Mouse (Mus musculus): ENCODE measurements around the gene Elf2. TPM values are rescaled to one million over a fixed set of nuclear protein-coding genes. Genes with fewer than 3 reads are reported as not detected.
"Not testable (repeated sequence)": the region's sequence is repeated elsewhere in the genome, so short reads cannot be mapped to it uniquely, and the experiment has no call there.

Gene Elf2
- polyA plus RNA-seq, 1 experiment = 54.0 TPM

DNA sequence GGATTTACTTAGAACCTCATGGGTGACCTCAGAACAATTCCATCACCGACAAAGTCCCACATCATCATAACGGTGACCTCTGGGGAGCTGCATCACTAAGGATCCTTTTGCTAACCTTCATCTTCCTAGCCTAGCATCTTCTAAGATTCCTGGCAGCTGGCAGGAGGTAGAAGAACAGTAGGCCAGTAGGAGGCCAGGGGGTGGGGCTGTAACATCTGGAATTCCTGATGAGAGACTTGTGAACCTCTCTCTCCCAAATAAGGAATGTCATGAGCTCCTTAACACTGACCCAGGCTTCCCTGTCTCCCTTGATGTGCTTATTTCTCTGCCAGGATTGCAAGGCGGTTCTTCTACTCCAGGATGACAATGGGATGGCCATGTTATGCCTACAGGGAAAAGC lies 10.3 kb upstream of the Elf2 start:
- TF ChIP-seq POLR2A (IDR thresholded peaks at IDR 0.05; ENCODE audit: borderline replicate concordance, low read depth, low read length) = no peak
- TF ChIP-seq CTCF (IDR thresholded peaks at IDR 0.05; ENCODE audit: low read depth, low read length) = no peak
- no peak overlapping the region for H3K4me3 ChIP-seq (ENCODE audit: insufficient read depth, low read length)
- H3K4me1 ChIP-seq (ENCODE audit: control insufficient read depth, insufficient read depth, low read length) = peaks cover 6% of the 10 kb centered on the region
- no peak overlapping the region for H3K27ac ChIP-seq (ENCODE audit: insufficient read depth, low read depth, low read length)

DNA sequence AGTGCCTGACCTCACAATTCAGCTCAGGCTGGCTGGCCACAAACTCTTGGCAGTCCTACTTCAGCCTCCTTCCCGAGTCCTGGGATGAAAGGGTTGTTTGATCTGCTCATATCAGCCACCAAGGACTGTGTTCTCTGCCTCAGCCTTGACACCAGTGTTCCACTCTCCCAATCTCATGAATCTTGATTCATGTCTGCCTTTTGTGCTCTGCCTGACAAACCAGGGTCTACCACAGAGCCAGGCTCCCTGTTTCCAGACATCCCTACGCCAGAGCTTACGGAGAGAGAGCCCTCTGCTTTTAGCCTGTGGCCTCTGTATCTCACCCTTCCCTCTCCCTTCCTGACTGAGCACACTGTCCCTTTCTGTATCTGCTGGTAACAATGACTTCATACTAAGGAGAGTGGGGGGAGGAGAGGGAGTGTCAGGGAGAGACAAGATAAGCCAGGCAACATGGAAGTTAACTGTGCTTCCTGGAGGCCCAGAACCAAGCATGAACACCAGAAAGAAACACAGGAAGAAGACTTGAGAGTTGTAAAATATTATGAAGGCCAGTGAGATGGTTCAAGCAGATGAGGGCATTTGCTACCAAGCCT lies 8.3 kb upstream of the Elf2 start:
- Histone ChIP-seq H3K4me3 (ENCODE audit: insufficient read depth, low read length) (no peak overlapping the region), H3K4me1 (ENCODE audit: control insufficient read depth, insufficient read depth, low read length) (peaks cover 7% of the 10 kb centered on the region), H3K27ac (ENCODE audit: insufficient read depth, low read depth, low read length) (no peak overlapping the region)
- TF ChIP-seq POLR2A (IDR thresholded peaks at IDR 0.05; ENCODE audit: borderline replicate concordance, low read depth, low read length) (no peak), CTCF (IDR thresholded peaks at IDR 0.05; ENCODE audit: low read depth, low read length) (no peak)

DNA sequence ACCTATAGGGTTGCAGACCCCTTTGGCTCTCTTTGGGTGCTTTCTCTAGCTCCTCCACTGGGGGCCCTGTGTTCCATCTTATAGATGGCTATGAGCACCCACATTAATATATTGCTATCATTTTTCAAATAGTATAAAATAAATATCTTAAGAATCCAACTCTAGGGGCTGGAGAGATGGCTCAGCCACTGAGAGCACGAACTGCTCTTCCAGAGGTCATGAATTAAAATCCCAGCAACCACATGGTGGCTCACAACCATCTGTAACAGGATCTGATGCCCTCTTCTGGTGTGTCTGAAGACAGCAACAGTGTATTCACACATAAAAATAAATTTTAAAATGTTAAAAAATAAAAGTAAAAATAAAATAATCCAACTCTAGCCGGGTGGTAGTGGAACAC lies 4.6 kb upstream of the Elf2 start:
- not testable (repeated sequence) for H3K4me3 ChIP-seq (ENCODE audit: insufficient read depth, low read length); H3K27ac ChIP-seq (ENCODE audit: insufficient read depth, low read depth, low read length)
- H3K4me1 ChIP-seq (ENCODE audit: control insufficient read depth, insufficient read depth, low read length) = peaks cover 10% of the 10 kb centered on the region

DNA sequence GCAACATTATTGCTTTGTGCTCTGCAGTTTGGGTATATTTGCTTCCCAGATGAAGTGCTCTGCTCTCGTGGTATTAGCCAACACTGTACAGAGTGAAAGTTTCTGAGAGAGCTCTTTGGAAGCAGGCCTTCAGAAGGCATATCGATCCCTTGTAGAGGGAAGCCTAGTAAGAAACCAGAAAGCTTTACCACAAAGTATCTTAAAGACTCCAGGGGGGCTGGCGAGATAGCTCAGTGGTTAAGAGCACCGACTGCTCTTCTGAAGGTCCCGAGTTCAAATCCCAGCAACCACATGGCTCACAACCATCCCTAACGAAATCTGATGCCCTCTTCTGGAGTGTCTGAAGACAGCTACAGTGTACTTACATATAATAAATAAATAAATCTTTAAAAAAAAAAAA lies 3.7 kb upstream of the Elf2 start:
- not testable (repeated sequence) for H3K27ac ChIP-seq (ENCODE audit: insufficient read depth, low read depth, low read length); H3K4me3 ChIP-seq (ENCODE audit: insufficient read depth, low read length)
- peaks cover 10% of the 10 kb centered on the region for H3K4me1 ChIP-seq (ENCODE audit: control insufficient read depth, insufficient read depth, low read length)

DNA sequence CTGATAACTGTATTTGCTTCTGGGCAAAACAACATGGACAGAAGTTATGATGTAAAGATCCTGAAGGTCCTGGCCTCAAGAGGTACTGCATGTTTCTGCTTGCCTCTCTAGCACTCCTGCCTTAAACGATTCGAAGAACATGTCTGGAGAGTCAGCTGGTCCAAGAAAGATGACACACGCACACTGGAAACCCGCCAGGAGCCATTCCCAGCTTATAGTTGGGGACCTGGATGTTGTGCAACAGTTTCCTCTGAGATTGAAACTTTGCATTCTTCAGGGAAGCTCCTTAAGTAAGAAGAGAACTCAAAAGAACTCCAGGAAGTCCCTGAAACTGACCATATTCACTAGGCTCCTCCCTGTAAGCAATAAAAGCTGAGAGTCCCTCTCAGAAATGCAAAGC lies 2.8 kb upstream of the Elf2 start:
- Histone ChIP-seq H3K4me1 (ENCODE audit: control insufficient read depth, insufficient read depth, low read length) (peaks cover 6% of the 10 kb centered on the region; the same call in 1 of the 2 replicates), H3K27ac (ENCODE audit: insufficient read depth, low read depth, low read length) (no peak overlapping the region), H3K4me3 (ENCODE audit: insufficient read depth, low read length) (no peak overlapping the region)
- TF ChIP-seq CTCF (IDR thresholded peaks at IDR 0.05; ENCODE audit: low read depth, low read length) (no peak), POLR2A (IDR thresholded peaks at IDR 0.05; ENCODE audit: borderline replicate concordance, low read depth, low read length) (no peak)

DNA sequence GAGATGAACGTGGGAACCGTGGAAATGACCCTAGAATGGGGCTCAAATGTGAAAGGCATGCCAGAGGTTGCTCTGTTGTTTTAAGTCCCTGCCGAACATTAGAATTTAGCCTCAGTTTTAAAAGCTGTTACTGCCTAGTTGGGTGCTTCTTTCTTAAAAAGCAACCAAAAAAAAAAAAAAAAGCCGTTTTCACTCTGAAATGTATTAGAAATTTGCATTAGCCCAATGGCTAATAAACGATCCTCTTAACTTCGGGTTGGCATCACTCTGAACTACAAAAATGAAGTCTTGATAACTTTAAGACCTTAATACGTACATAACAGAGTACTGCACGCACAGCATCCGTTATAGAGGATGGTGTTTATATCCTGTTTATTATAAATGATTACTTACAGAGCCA lies 1.7 kb upstream of the Elf2 start:
- TF ChIP-seq POLR2A (IDR thresholded peaks at IDR 0.05; ENCODE audit: borderline replicate concordance, low read depth, low read length) (no peak), CTCF (IDR thresholded peaks at IDR 0.05; ENCODE audit: low read depth, low read length) (no peak)
- Histone ChIP-seq H3K4me3 (ENCODE audit: insufficient read depth, low read length) (peak overlapping the region; percentile 95), H3K4me1 (ENCODE audit: control insufficient read depth, insufficient read depth, low read length) (peaks cover 11% of the 10 kb centered on the region), H3K27ac (ENCODE audit: insufficient read depth, low read depth, low read length) (peak overlapping the region; percentile 94)

DNA sequence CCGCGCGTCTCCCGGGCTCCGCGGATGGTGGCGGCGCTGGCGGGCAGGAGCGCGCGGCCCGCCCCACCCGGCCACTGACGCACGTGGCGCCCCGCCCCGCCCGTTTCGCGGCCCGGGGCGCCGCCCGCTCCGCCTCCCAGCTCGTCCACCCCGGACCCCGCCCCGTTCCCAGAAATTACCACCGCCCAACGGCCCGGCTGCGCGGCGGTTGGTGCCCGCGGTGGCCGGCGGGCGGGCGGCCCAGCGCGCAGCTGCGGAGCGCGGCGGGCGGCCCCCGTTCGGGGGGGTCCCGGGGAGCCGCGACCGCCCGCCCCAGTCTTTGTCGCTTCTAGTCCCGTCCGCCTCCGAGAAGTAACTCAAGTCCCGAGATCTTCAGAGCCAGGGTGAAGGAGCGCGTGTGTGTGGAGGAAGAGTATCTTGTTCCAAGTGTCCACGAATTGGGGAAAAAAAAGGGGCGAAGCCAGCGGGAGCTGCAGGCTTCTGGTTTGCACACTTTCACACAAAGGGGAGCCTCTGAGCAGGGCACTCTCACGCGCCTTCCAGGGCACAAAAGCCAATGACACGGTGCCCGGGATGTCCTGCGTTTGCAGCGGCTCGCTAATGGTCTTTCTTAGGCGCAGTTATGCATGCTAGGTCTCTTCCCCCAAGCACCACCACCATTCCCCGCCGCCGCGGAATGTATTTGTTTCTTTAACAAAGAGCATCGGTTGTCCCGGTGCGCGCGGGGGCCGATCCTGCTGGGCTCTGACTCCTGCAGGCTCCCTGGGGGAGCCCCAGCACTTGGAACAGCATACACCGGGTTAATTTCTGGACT lies 1.0 kb upstream of the Elf2 start:
- peak overlapping the region; percentile 94 for H3K27ac ChIP-seq (ENCODE audit: insufficient read depth, low read depth, low read length)
- peaks cover 14% of the 10 kb centered on the region for H3K4me1 ChIP-seq (ENCODE audit: control insufficient read depth, insufficient read depth, low read length)
- TF ChIP-seq CTCF (IDR thresholded peaks at IDR 0.05; ENCODE audit: low read depth, low read length) (no peak), POLR2A (IDR thresholded peaks at IDR 0.05; ENCODE audit: borderline replicate concordance, low read depth, low read length) (no peak)
- H3K4me3 ChIP-seq (ENCODE audit: insufficient read depth, low read length) = peak overlapping the region; percentile 95

DNA sequence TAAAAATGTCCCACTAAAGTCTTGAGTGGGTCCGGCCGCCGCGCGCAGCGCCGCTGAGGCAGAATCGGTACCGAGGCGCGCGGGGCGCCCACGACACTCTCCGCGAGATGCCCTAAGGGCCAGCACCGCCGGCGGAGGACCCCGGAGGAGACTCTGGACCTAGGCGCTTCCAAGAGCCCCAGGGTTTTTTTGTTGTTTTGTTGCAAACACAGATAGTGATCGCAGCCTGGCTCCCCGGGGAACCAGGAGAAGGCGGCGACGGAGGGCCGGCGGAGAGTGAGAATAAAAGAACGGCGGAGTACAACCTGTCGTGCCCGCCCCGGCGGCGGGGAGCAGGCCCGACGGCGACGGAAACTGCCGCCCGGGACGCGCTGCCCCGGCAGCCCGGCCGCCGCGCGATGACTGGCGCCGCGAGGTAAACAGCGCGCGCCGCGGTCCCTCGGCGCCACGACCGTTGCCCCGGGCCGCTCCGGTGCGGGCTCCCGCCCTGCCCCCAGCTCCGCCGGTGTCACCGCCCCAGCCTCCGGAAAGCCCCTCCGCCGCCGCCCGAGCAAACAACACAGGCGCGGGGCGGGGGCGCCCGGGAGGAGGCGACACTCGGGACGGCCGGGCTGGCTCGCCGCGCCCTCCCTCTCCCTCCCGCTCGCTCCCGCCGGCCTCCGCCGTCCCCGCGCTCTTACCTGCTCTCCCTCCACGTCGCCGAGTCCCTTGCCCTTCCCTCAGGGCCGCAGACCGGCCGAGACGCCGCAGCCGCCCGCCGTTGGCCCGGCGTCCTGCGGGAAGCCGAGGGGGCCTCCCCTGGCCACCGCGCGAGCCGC lies 520 bp downstream of the Elf2 start:
- TF ChIP-seq CTCF (IDR thresholded peaks at IDR 0.05; ENCODE audit: low read depth, low read length) = no peak
- no peak for TF ChIP-seq POLR2A (IDR thresholded peaks at IDR 0.05; ENCODE audit: borderline replicate concordance, low read depth, low read length)
- Histone ChIP-seq H3K4me3 (ENCODE audit: insufficient read depth, low read length) (peak overlapping the region; percentile 87), H3K4me1 (ENCODE audit: control insufficient read depth, insufficient read depth, low read length) (peaks cover 21% of the 10 kb centered on the region), H3K27ac (ENCODE audit: insufficient read depth, low read depth, low read length) (peak overlapping the region; percentile 97)

DNA sequence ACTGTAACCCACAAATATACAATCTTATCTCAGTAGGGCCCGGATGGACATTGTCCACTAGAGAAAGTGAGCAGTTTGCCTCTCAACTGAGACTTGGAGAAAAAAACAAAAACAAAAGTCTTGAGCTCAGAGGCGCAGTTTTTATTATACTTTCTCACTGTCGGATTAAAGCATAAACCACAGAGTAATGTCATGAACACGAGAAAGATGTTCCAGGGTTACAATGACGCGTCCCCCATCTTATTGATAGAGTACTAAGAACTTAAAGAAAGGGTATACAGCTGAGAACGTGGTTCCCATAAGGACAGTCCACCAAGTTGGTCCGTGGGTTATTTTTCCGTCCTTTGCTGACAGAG lies 1.1 kb downstream of the Elf2 start:
- no peak for TF ChIP-seq CTCF (IDR thresholded peaks at IDR 0.05; ENCODE audit: low read depth, low read length)
- no peak for TF ChIP-seq POLR2A (IDR thresholded peaks at IDR 0.05; ENCODE audit: borderline replicate concordance, low read depth, low read length)
- H3K4me1 ChIP-seq (ENCODE audit: control insufficient read depth, insufficient read depth, low read length) = peaks cover 25% of the 10 kb centered on the region
- peak overlapping the region; percentile 87 for H3K4me3 ChIP-seq (ENCODE audit: insufficient read depth, low read length)
- H3K27ac ChIP-seq (ENCODE audit: insufficient read depth, low read depth, low read length) = peak overlapping the region; percentile 97

DNA sequence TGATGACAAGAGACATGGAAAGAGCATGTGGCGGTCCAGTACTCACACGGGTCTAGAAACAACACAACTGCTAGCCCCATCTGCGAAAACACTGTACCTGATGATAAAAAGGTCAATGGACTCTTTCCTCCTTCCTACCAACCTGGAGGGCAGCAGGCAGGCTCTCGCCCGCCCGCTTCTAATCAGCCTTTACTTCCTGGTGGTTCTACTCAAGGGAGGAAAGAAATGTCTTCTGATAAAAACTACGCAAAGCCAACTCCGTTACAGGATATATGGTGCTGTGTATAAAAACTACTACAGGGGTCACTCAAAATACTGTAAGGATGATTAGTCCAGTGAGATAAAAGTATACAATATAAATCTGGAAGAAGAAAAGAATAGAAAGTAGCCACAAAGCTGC lies 5.1 kb downstream of the Elf2 start:
- Histone ChIP-seq H3K4me3 (ENCODE audit: insufficient read depth, low read length) (no peak overlapping the region), H3K4me1 (ENCODE audit: control insufficient read depth, insufficient read depth, low read length) (peaks cover 36% of the 10 kb centered on the region), H3K27ac (ENCODE audit: insufficient read depth, low read depth, low read length) (peak overlapping the region; percentile 16)
- TF ChIP-seq CTCF (IDR thresholded peaks at IDR 0.05; ENCODE audit: low read depth, low read length) (no peak), POLR2A (IDR thresholded peaks at IDR 0.05; ENCODE audit: borderline replicate concordance, low read depth, low read length) (no peak)

Measured in bone marrow macrophage, adult 2 months (primary cell).